Mouse (Mus musculus) hindbrain, embryonic 10.5 days (tissue): Measurements from ENCODE around the gene Ppp2r2d. TPM values are rescaled to one million over a fixed set of nuclear protein-coding genes. Genes with fewer than 3 reads are reported as not detected.

Experiments
- DNase-seq: peaks from one replicate; pipeline ENCODE4 v3.0.0-alpha.2; 2017; ENCODE audit warnings: low spot score
- H3K27ac ChIP-seq: fragments of 300-500 bp; sonication (generic); 2 replicates; pipeline ENCODE4 v1.5.1; 2016; ENCODE audit warnings: mild to moderate bottlenecking, moderate library complexity
- H3K27me3 ChIP-seq: fragments of 300-500 bp; sonication (generic); 2 replicates; pipeline ENCODE4 v1.6.1; 2016; ENCODE audit warnings: mild to moderate bottlenecking; ENCODE audit not compliant: poor library complexity, insufficient read depth, severe bottlenecking
- H3K36me3 ChIP-seq: fragments of 300-500 bp; sonication (generic); 2 replicates; pipeline ENCODE4 v1.6.1; 2016; ENCODE audit warnings: mild to moderate bottlenecking, moderate library complexity
- H3K4me1 ChIP-seq: fragments of 300-500 bp; sonication (generic); replicated peaks from 2 replicates; pipeline ENCODE4 v1.6.1; 2016; ENCODE audit warnings: mild to moderate bottlenecking
- H3K4me3 ChIP-seq: fragments of 300-500 bp; sonication (generic); 2 replicates; pipeline ENCODE4 v1.5.1; 2016; ENCODE audit warnings: mild to moderate bottlenecking, moderate library complexity
- H3K9me3 ChIP-seq: fragments of 300-500 bp; sonication (generic); 2 replicates; pipeline ENCODE4 v1.6.1; 2016; ENCODE audit warnings: mild to moderate bottlenecking, moderate library complexity
- WGBS: fragments of 180-500 bp; shearing (Covaris S2); methylation state at CpG from one replicate; pipeline ENCODE4 v1.1.7; 2016; 5-methylcytosine and 5-hydroxymethylcytosine counted together
- polyA plus RNA-seq: library from polyadenylated mRNA; unstranded; fragments of >200 nt; fragmentation: Nextera tagmentation; extraction: Ambion mirVana; gene quantifications from 2 replicates; pipeline ENCODE4 v1.2.1, GENCODE M21; 2016

The Ppp2r2d gene
- polyA plus RNA-seq, 1 experiment from 2014 or later = 60.1 TPM

GRCm38 (mm10) chr7:138910193-138910562, 64.3 kb downstream of the Ppp2r2d start:
- Histone ChIP-seq H3K4me3 (peak overlapping the region; percentile 78), H3K4me1 (peaks cover 46% of the 10 kb centered on the region), H3K27me3 (peaks cover 15% of the 10 kb centered on the region), H3K36me3 (peaks cover 3% of the 10 kb centered on the region; the same call in 1 of the 2 replicates), H3K9me3 (no peaks in the 10 kb centered on the region), H3K27ac (peak overlapping the region; percentile 95)
- no peak for DNase-seq
- 25% methylated on average over 7 of the region's 7 CpGs for WGBS

GRCm38 (mm10) chr7:138913616-138914015, 67.7 kb downstream of the Ppp2r2d start:
- H3K36me3 ChIP-seq = no peaks in the 10 kb centered on the region
- 89% methylated on average over 3 of the region's 3 CpGs for WGBS
- no peak overlapping the region for H3K27ac ChIP-seq
- DNase-seq = no peak
- peaks cover 15% of the 10 kb centered on the region for H3K27me3 ChIP-seq
- no peak overlapping the region for H3K4me3 ChIP-seq
- no peaks in the 10 kb centered on the region for H3K9me3 ChIP-seq
- peaks cover 19% of the 10 kb centered on the region for H3K4me1 ChIP-seq

- peak; percentile 42 for DNase-seq
- peak overlapping the region; percentile 50 for H3K4me3 ChIP-seq
- peak overlapping the region; percentile 70 for H3K27ac ChIP-seq
- peaks cover 10% of the 10 kb centered on the region for H3K4me1 ChIP-seq
- 5% methylated on average over 26 of the region's 26 CpGs for WGBS
- H3K9me3 ChIP-seq = no peaks in the 10 kb centered on the region
- no peaks in the 10 kb centered on the region for H3K36me3 ChIP-seq
- no peaks in the 10 kb centered on the region for H3K27me3 ChIP-seq
These were observed 73.5 kb downstream of the Ppp2r2d start for GRCm38 (mm10) chr7:138919156-138919944.

GRCm38 (mm10) chr7:138921611-138922010, 75.7 kb downstream of the Ppp2r2d start:
- H3K27me3 ChIP-seq = no peaks in the 10 kb centered on the region
- 94% methylated on average over 8 of the region's 8 CpGs for WGBS

GRCm38 (mm10) chr7:138923756-138924425, 78.0 kb downstream of the Ppp2r2d start:
- Histone ChIP-seq H3K9me3 (no peaks in the 10 kb centered on the region), H3K4me3 (no peak overlapping the region), H3K27me3 (no peaks in the 10 kb centered on the region), H3K27ac (no peak overlapping the region), H3K4me1 (peaks cover 10% of the 10 kb centered on the region), H3K36me3 (no peaks in the 10 kb centered on the region)
- DNase-seq = no peak
- WGBS = 9% methylated on average over 3 of the region's 3 CpGs

More at GRCm38 (mm10) chr7:138921611-138922010, 75.7 kb downstream of the Ppp2r2d start:
- Histone ChIP-seq H3K4me3 (no peak overlapping the region), H3K27ac (no peak overlapping the region), H3K36me3 (no peaks in the 10 kb centered on the region), H3K4me1 (peaks cover 10% of the 10 kb centered on the region), H3K9me3 (no peaks in the 10 kb centered on the region)
- DNase-seq = no peak

- no peak overlapping the region for H3K4me3 ChIP-seq
- no peaks in the 10 kb centered on the region for H3K36me3 ChIP-seq
- H3K27me3 ChIP-seq = no peaks in the 10 kb centered on the region
- DNase-seq = no peak
- 93% methylated on average over 4 of the region's 4 CpGs for WGBS
- H3K4me1 ChIP-seq = no peaks in the 10 kb centered on the region
- H3K27ac ChIP-seq = no peak overlapping the region
- H3K9me3 ChIP-seq = no peaks in the 10 kb centered on the region
These were observed 82.6 kb downstream of the Ppp2r2d start for GRCm38 (mm10) chr7:138928456-138928855.

Other genes starting within 250 kb of the Ppp2r2d start
- 12.9 and 15.0 TPM in 2 replicates for gene Mapk1ip1, start 194 bp downstream of the Ppp2r2d start, polyA plus RNA-seq
- 101 and 145 TPM in 2 replicates for gene Bnip3, start 63.4 kb downstream of the Ppp2r2d start, polyA plus RNA-seq
- gene Jakmip3, start 94.7 kb downstream of the Ppp2r2d start, polyA plus RNA-seq = 1.3 and 1.8 TPM in 2 replicates
- gene Dpysl4, start 239.9 kb downstream of the Ppp2r2d start, polyA plus RNA-seq = 122 and 257 TPM in 2 replicates